Mouse (Mus musculus) granulocyte monocyte progenitor cell, adult 5-6 weeks (primary cell): Measurements from ENCODE around the gene Adprhl1. TPM values are rescaled to one million over a fixed set of nuclear protein-coding genes. Genes with fewer than 3 reads are reported as not detected.

ENCODE experiments used
- ATAC-seq: replicated peaks from 2 replicates; pipeline ENCODE4 v1.8.0; 2016; ENCODE audit warnings: mild to moderate bottlenecking, moderate TSS enrichment, inconsistent platforms; ENCODE audit not compliant: poor library complexity, severe bottlenecking
- total RNA-seq, 2 experiments: library from RNA; stranded (forward) in 1 of 2; stranded (reverse) in 1 of 2; fragments of 200-712, 200-1000 nt in 1 of 2; fragments of >200 nt in 1 of 2; fragmentation: Nextera tagmentation in 1 of 2; gene quantifications; 2 replicates each; pipeline ENCODE4 v1.2.3; 2014 to 2017

The Adprhl1 gene
- not detected in 2 replicates for total RNA-seq (2014; fragmentation: Nextera tagmentation)
- total RNA-seq (2017), result not detected in 2 replicates

GRCm38 (mm10) chr8:13254019-13254418, at the start of gene Adprhl1:
Adprhl1 (minus strand) TSS chr8:13254162.
- ATAC-seq, result peak; percentile 92

- ATAC-seq, result no peak
These were observed 47.1 kb upstream of the Adprhl1 start for GRCm38 (mm10) chr8:13301036-13301435.

- ATAC-seq, result no peak
These were observed 45.6 kb upstream of the Adprhl1 start for GRCm38 (mm10) chr8:13299571-13299970.

- ATAC-seq, result no peak
These were observed 39.9 kb upstream of the Adprhl1 start for GRCm38 (mm10) chr8:13293677-13294470.

- ATAC-seq, result peak; percentile 54
These were observed 38.4 kb upstream of the Adprhl1 start for GRCm38 (mm10) chr8:13292364-13292763.

GRCm38 (mm10) chr8:13288646-13289045, 34.7 kb upstream of the Adprhl1 start:
- no peak for ATAC-seq

GRCm38 (mm10) chr8:13287692-13288623, 34.0 kb upstream of the Adprhl1 start, which contains the start of the genes Dcun1d2 and Tmco3:
Dcun1d2 (minus strand) TSS chr8:13288131.
Tmco3 (plus strand) TSS chr8:13288190.
- peak; percentile 73 for ATAC-seq

GRCm38 (mm10) chr8:13287304-13287691, 33.3 kb upstream of the Adprhl1 start:
- ATAC-seq, result peak; percentile 88

GRCm38 (mm10) chr8:13283200-13283599, 29.2 kb upstream of the Adprhl1 start:
- no peak for ATAC-seq

GRCm38 (mm10) chr8:13276941-13277447, 23.0 kb upstream of the Adprhl1 start:
- ATAC-seq, result peak; percentile 65

GRCm38 (mm10) chr8:13272834-13273233, 18.9 kb upstream of the Adprhl1 start:
- no peak for ATAC-seq

- no peak for ATAC-seq
These were observed 13.6 kb upstream of the Adprhl1 start for GRCm38 (mm10) chr8:13267566-13267965.

- ATAC-seq, result no peak
These were observed 9.4 kb upstream of the Adprhl1 start for GRCm38 (mm10) chr8:13263376-13263775.

GRCm38 (mm10) chr8:13253413-13253812, 549 bp downstream of the Adprhl1 start:
- ATAC-seq, result no peak

- ATAC-seq, result no peak
These were observed 1.1 kb downstream of the Adprhl1 start for GRCm38 (mm10) chr8:13252837-13253236.

GRCm38 (mm10) chr8:13244343-13244880, 9.6 kb downstream of the Adprhl1 start:
- no peak for ATAC-seq

GRCm38 (mm10) chr8:13242985-13243870, 10.7 kb downstream of the Adprhl1 start:
- ATAC-seq, result no peak

GRCm38 (mm10) chr8:13240691-13241090, 13.3 kb downstream of the Adprhl1 start:
- ATAC-seq, result no peak

- no peak for ATAC-seq
These were observed 13.9 kb downstream of the Adprhl1 start for GRCm38 (mm10) chr8:13240055-13240454.
